Mouse (Mus musculus): ENCODE results near the gene H2-DMb1. TPM values are rescaled to one million over a fixed set of nuclear protein-coding genes. Genes with fewer than 3 reads are reported as not detected.

The H2-DMb1 gene
- 0.52 and 0.55 TPM in 2 replicates for polyA plus RNA-seq (2016; fragmentation: Nextera tagmentation; extraction: Ambion mirVana)

DNA sequence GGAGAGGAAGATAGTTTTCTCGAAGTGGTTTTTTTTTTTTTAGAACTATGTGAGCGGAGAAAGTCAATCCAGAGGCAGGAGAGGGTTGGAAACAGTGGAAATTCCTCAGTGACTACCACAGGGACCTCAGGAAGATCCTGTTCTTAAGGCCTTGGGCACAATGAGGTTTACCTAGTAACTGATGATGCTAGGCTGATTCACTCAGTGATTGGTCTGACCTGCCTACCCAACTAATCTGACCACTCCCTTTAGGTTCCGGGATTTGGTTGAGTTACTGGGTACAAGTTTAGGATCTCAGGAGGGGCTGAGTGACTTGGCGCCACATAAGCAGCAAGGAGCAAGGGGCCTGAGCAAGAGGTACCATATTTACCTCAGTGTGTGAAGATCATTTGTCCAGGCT, at the start of gene H2-DMb1:
H2-DMb1 (plus strand) TSS at position 150 of the 400 bp plus-strand sequence.
- no peak within 1 kb of the TSS for H3K27ac ChIP-seq (replicated peaks)

GRCm38 (mm10) chr17:34104804-34105203, 48.1 kb upstream of the H2-DMb1 start:
- H3K27ac ChIP-seq (replicated peaks), result no peak overlapping the region
- no peak overlapping the region for H3K4me3 ChIP-seq
- H3K36me3 ChIP-seq (replicated peaks), result peaks cover 17% of the 10 kb centered on the region
- 88% methylated on average over 9 of the region's 9 CpGs for WGBS
- H3K9me3 ChIP-seq, result no peaks in the 10 kb centered on the region
- peaks cover 3% of the 10 kb centered on the region; the same call in 1 of the 2 replicates for H3K4me1 ChIP-seq
- DNase-seq (ENCODE audit: low spot score), result no peak
- peaks cover 8% of the 10 kb centered on the region; the same call in 1 of the 2 replicates for H3K27me3 ChIP-seq (replicated peaks; ENCODE audit: low read depth, poor library complexity, severe bottlenecking)

More for the DNA sequence above, at the start of gene H2-DMb1:
- Histone ChIP-seq H3K4me3 (no peak within 1 kb of the TSS), H3K27me3 (replicated peaks; ENCODE audit: low read depth, poor library complexity, severe bottlenecking) (no peaks in the 10 kb centered on the region), H3K9me3 (no peaks in the 10 kb centered on the region), H3K36me3 (replicated peaks) (no peaks in the 10 kb centered on the region), H3K4me1 (no peaks in the 10 kb centered on the region)
- WGBS, result 60% methylated on average over 4 of the region's 4 CpGs
- DNase-seq (ENCODE audit: low spot score), result no peak

- H3K4me3 ChIP-seq, result no peak overlapping the region
These were observed 46.3 kb upstream of the H2-DMb1 start for GRCm38 (mm10) chr17:34106555-34106954.

DNA sequence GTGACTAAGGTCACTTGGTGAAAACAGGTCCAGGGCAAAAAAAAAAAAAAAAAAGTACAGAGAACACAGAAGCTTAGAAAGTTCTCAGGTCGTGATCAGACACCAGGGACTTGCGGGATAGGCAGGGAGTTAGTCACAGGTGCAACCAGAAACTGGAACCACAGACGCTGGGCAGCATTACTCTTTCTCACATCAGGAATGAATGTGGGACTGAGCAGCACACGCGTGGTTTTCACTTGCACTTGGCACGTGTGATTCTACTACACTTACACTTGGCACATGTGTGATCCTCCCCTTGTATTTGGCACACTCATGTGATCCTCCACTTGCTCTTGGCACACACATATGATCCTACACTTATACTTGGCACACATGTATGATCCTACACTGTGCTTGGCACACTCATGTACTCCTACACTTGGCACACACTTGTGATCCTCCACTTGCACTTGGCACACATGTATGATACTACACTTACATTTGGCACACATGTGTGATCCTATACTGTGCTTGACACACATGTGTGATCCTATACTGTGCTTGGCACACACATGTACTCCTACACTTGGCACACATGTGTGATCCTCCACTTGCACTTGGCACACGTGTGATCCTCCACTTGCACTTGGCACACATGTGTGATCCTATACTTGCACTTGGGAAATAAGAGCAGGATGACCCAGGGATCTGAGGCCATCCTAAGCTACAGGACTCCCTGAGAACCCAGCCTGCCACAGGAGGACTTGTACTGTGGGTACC, 45.6 kb upstream of the H2-DMb1 start:
- H3K27ac ChIP-seq (replicated peaks), result no peak overlapping the region
- peaks cover 42% of the 10 kb centered on the region for H3K36me3 ChIP-seq (replicated peaks)
- H3K4me1 ChIP-seq, result 0 out of 2 replicates have a peak, but pooled peaks cover 8% of the 10 kb centered on the region
- no peaks in the 10 kb centered on the region for H3K9me3 ChIP-seq
- H3K27me3 ChIP-seq (replicated peaks; ENCODE audit: low read depth, poor library complexity, severe bottlenecking), result no peaks in the 10 kb centered on the region
- DNase-seq (ENCODE audit: low spot score), result no peak
- WGBS, result 83% methylated on average over 7 of the region's 7 CpGs
- no peak overlapping the region for H3K4me3 ChIP-seq

More at GRCm38 (mm10) chr17:34106555-34106954, 46.3 kb upstream of the H2-DMb1 start:
- Histone ChIP-seq H3K27ac (replicated peaks) (no peak overlapping the region), H3K36me3 (replicated peaks) (peaks cover 35% of the 10 kb centered on the region), H3K27me3 (replicated peaks; ENCODE audit: low read depth, poor library complexity, severe bottlenecking) (no peaks in the 10 kb centered on the region), H3K9me3 (no peaks in the 10 kb centered on the region), H3K4me1 (peaks cover 11% of the 10 kb centered on the region; the same call in 1 of the 2 replicates)
- DNase-seq (ENCODE audit: low spot score), result no peak
- 87% methylated on average over 7 of the region's 7 CpGs for WGBS

DNA sequence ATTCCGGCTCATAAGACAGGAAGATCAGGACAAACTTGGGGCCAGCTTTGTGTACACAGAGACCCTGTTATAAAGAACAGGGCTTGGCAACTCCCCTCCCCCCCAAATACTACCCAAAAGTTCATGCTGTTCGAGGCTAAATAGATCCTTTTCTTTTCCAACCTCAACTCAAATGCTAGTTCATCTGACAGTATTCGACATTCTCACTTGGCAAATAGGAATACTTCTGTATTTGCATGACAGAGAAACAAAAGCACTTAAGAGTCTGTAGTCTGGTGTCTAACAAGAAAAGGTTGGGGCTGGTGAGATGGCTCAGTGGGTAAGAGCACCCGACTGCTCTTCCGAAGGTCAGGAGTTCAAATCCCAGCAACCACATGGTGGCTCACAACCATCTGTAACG, 44.4 kb upstream of the H2-DMb1 start:
- no peaks in the 10 kb centered on the region for H3K9me3 ChIP-seq
- no peak for DNase-seq (ENCODE audit: low spot score)
- H3K4me1 ChIP-seq, result 0 out of 2 replicates have a peak, but pooled peaks cover 8% of the 10 kb centered on the region
- 80% methylated on average over 6 of the region's 6 CpGs for WGBS
- no peak overlapping the region for H3K4me3 ChIP-seq
- H3K27ac ChIP-seq (replicated peaks), result no peak overlapping the region
- H3K27me3 ChIP-seq (replicated peaks; ENCODE audit: low read depth, poor library complexity, severe bottlenecking), result no peaks in the 10 kb centered on the region
- peaks cover 54% of the 10 kb centered on the region for H3K36me3 ChIP-seq (replicated peaks)

DNA sequence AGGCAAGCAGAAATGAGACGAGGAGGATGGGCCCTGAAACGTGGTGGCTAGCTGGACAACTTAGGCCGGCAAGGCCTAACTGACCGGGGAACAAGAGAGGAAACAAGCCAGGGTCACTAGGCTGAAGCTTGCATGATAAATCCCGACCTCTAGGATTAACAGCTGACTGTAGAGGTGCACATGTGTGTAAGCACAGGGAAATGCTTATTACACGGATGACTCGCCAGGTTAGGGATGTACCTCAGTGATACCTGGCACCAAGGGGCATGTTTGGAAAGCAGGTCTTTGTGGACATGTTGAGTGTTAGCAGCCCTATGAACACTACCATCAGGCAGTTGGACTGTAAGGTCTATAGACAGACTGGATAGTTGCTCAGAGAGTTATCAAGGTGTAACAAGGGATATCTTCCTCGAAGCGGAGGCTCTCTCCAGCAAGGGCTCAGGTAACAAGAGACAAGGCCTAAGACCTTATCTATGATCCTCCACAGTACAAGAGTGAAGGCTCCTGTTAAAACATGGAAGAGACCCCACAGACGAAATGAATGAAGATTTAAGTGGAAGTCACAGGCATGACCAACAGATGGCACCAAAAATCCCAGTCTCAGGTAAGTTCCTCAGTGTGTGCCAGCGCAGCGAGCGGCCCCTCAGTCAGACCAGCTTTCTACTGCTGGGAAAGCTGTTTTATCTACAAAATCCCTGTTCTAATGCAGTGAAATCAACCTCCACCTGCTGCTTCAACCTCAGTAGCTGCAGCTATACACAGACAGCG, 43.6 kb upstream of the H2-DMb1 start:
- no peaks in the 10 kb centered on the region for H3K9me3 ChIP-seq
- H3K36me3 ChIP-seq (replicated peaks), result peaks cover 61% of the 10 kb centered on the region
- 0 out of 2 replicates have a peak, but pooled peaks cover 8% of the 10 kb centered on the region for H3K4me1 ChIP-seq
- H3K27me3 ChIP-seq (replicated peaks; ENCODE audit: low read depth, poor library complexity, severe bottlenecking), result no peaks in the 10 kb centered on the region
- H3K27ac ChIP-seq (replicated peaks), result no peak overlapping the region
- H3K4me3 ChIP-seq, result no peak overlapping the region
- no peak for DNase-seq (ENCODE audit: low spot score)
- WGBS, result 83% methylated on average over 14 of the region's 14 CpGs

DNA sequence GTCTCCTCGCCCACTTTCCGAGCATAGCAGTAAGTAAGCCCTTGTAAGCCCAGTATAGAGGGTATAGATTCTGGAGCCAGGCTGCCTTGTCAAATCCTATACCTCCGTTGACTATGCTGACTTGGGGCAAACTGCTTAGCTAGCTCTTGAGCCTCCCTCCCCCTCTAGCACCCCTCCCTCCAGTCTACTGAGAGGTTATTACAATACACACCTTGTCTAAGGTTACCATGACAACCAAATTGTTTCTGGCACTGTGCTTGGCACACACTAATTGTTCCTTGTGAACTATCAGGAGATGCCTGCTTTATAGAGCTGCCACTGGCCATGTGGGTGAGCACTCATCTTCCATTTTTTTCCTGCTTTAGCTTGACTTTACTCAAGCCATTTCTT, 43.1 kb upstream of the H2-DMb1 start:
- Histone ChIP-seq H3K27me3 (replicated peaks; ENCODE audit: low read depth, poor library complexity, severe bottlenecking) (no peaks in the 10 kb centered on the region), H3K36me3 (replicated peaks) (peaks cover 67% of the 10 kb centered on the region), H3K4me3 (no peak overlapping the region), H3K4me1 (peaks cover 11% of the 10 kb centered on the region; the same call in 1 of the 2 replicates), H3K27ac (replicated peaks) (no peak overlapping the region), H3K9me3 (no peaks in the 10 kb centered on the region)
- 66% methylated on average over 3 of the region's 3 CpGs for WGBS
- DNase-seq (ENCODE audit: low spot score), result no peak

DNA sequence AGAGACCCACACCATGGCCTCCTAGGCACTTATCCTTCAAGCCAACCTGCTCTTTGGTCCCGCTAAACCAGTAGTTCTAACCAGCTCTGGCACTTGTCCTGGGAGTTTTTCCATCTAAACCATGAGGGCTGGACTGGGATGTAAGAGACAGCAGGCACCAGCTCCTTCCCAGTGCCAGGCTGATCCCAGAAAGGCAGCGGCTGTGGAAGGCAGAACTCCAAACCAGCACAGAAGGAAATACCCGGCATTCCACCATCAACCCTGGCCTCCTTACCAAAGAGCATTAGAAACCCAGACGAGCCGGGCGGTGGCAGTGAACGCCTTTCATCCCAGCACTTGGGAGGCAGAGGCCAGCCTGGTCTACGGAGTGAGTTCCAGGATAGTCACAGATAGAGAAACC, 42.6 kb upstream of the H2-DMb1 start:
- no peak for DNase-seq (ENCODE audit: low spot score)
- Histone ChIP-seq H3K4me3 (no peak overlapping the region), H3K27me3 (replicated peaks; ENCODE audit: low read depth, poor library complexity, severe bottlenecking) (no peaks in the 10 kb centered on the region), H3K36me3 (replicated peaks) (peaks cover 72% of the 10 kb centered on the region), H3K4me1 (peaks cover 14% of the 10 kb centered on the region), H3K27ac (replicated peaks) (no peak overlapping the region), H3K9me3 (no peaks in the 10 kb centered on the region)
- WGBS, result 67% methylated on average over 8 of the region's 8 CpGs

- no peak for DNase-seq (ENCODE audit: low spot score)
- H3K36me3 ChIP-seq (replicated peaks), result peaks cover 100% of the 10 kb centered on the region
- no peaks in the 10 kb centered on the region for H3K27me3 ChIP-seq (replicated peaks; ENCODE audit: low read depth, poor library complexity, severe bottlenecking)
- no peak overlapping the region for H3K4me3 ChIP-seq
- no peak overlapping the region for H3K27ac ChIP-seq (replicated peaks)
- no peaks in the 10 kb centered on the region for H3K9me3 ChIP-seq
- 92% methylated on average over 7 of the region's 7 CpGs for WGBS
- H3K4me1 ChIP-seq, result peaks cover 29% of the 10 kb centered on the region
These were observed 38.8 kb upstream of the H2-DMb1 start for GRCm38 (mm10) chr17:34114114-34114513.

- Histone ChIP-seq H3K36me3 (replicated peaks) (peaks cover 76% of the 10 kb centered on the region), H3K4me1 (peaks cover 20% of the 10 kb centered on the region), H3K27ac (replicated peaks) (no peak overlapping the region), H3K9me3 (no peaks in the 10 kb centered on the region), H3K4me3 (peak overlapping the region; percentile 99), H3K27me3 (replicated peaks; ENCODE audit: low read depth, poor library complexity, severe bottlenecking) (no peaks in the 10 kb centered on the region)
- DNase-seq (ENCODE audit: low spot score), result no peak
- 47% methylated on average over 7 of the region's 7 CpGs for WGBS
These were observed 36.0 kb upstream of the H2-DMb1 start for GRCm38 (mm10) chr17:34116736-34117370.

GRCm38 (mm10) chr17:34117421-34118112, 35.3 kb upstream of the H2-DMb1 start:
- 2% methylated on average over 5 of the region's 5 CpGs for WGBS
- H3K4me3 ChIP-seq, result peak overlapping the region; percentile 99
- peaks cover 69% of the 10 kb centered on the region for H3K36me3 ChIP-seq (replicated peaks)
- peaks cover 20% of the 10 kb centered on the region for H3K4me1 ChIP-seq
- no peak for DNase-seq (ENCODE audit: low spot score)
- no peaks in the 10 kb centered on the region for H3K9me3 ChIP-seq
- no peaks in the 10 kb centered on the region for H3K27me3 ChIP-seq (replicated peaks; ENCODE audit: low read depth, poor library complexity, severe bottlenecking)
- H3K27ac ChIP-seq (replicated peaks), result peak overlapping the region; percentile 100
